Mouse (Mus musculus) CH12.LX (cell line): ENCODE measurements around the gene Ezr. TPM values are rescaled to one million over a fixed set of nuclear protein-coding genes. Genes with fewer than 3 reads are reported as not detected.

Experiments
- DNase-seq: peaks from one replicate; pipeline ENCODE4 v3.0.0-alpha.2; 2013; ENCODE audit errors: extremely low read depth
- H3K27ac ChIP-seq: 2 replicates; pipeline ENCODE4 v1.5.1; 2012; ENCODE audit warnings: low read depth, mild to moderate bottlenecking, control low read depth, moderate library complexity; ENCODE audit not compliant: insufficient read depth
- H3K27me3 ChIP-seq: replicated peaks from 2 replicates; pipeline ENCODE3; 2012; ENCODE audit warnings: inconsistent platforms
- H3K36me3 ChIP-seq, 2 experiments: replicated peaks in 1 of 2; 2 replicates each; pipeline versions ENCODE3 to v1.6.1; 2012; ENCODE audit warnings: inconsistent platforms in 1 of 2, low read length in 1 of 2, mild to moderate bottlenecking in 1 of 2, mixed read lengths in 1 of 2, moderate library complexity in 1 of 2; ENCODE audit not compliant: control insufficient read depth in 1 of 2, insufficient read depth in 1 of 2
- H3K4me1 ChIP-seq, 2 experiments: 2 replicates each; pipeline ENCODE4 v1.6.1; 2012; ENCODE audit warnings: inconsistent platforms in 1 of 2, moderate library complexity in 1 of 2; ENCODE audit not compliant: insufficient read depth in 2 of 2, control insufficient read depth in 1 of 2
- H3K4me2 ChIP-seq: 2 replicates; pipeline ENCODE4 v1.6.1; 2012; ENCODE audit warnings: low read depth, mild to moderate bottlenecking, control low read depth; ENCODE audit not compliant: poor library complexity, insufficient read depth, severe bottlenecking
- H3K4me3 ChIP-seq, 3 experiments: fragments of 150-350 bp in 1 of 3; sonication (generic) in 1 of 3; replicated peaks in 1 of 3; 2 replicates each; pipeline versions ENCODE3 to v1.5.1; 2011 to 2012; ENCODE audit warnings: low read depth in 2 of 3, low read length in 2 of 3, mild to moderate bottlenecking in 2 of 3, moderate library complexity in 2 of 3, control low read depth in 1 of 3, improper control_type of control experiment in 1 of 3, inconsistent platforms in 1 of 3, mixed read lengths in 1 of 3; ENCODE audit not compliant: poor library complexity in 1 of 3
- H3K79me2 ChIP-seq: replicated peaks from 2 replicates; pipeline ENCODE4 v1.6.1; 2012; ENCODE audit warnings: mild to moderate bottlenecking, moderate library complexity; ENCODE audit not compliant: control insufficient read depth, poor library complexity, insufficient read depth, severe bottlenecking; ENCODE audit errors: extremely low read depth
- H3K9ac ChIP-seq: 2 replicates; pipeline ENCODE4 v1.6.1; 2012; ENCODE audit warnings: low read depth, mild to moderate bottlenecking, control low read depth, moderate library complexity; ENCODE audit not compliant: insufficient read depth
- H3K9me3 ChIP-seq: replicated peaks from 2 replicates; pipeline ENCODE3; 2012; ENCODE audit warnings: low read length, inconsistent platforms, mixed read lengths
- CHD2 ChIP-seq: IDR thresholded peaks from 2 replicates; pipeline ENCODE4 v1.6.1; 2011; ENCODE audit warnings: low read length, improper control_type of control experiment
- CTCF ChIP-seq, 2 experiments: IDR thresholded peaks in 1 of 2; conservative IDR thresholded peaks in 1 of 2; 2 replicates each; pipeline ENCODE4 v1.5.1; 2011 to 2012; ENCODE audit warnings: low read depth in 2 of 2, low read length in 2 of 2, improper control_type of control experiment in 1 of 2, inconsistent platforms in 1 of 2, mild to moderate bottlenecking in 1 of 2, moderate library complexity in 1 of 2
- E2F4 ChIP-seq: IDR thresholded peaks from 2 replicates; pipeline ENCODE4 v1.6.1; 2011; ENCODE audit warnings: low read depth, low read length, improper control_type of control experiment; ENCODE audit not compliant: insufficient replicate concordance
- ELF1 ChIP-seq: IDR thresholded peaks from 2 replicates; pipeline ENCODE4 v1.6.1; 2014; ENCODE audit warnings: low read depth, mild to moderate bottlenecking, inconsistent platforms, low read length, improper control_type of control experiment
- IRF4 ChIP-seq: IDR thresholded peaks from 2 replicates; pipeline ENCODE4 v1.6.1; 2014; ENCODE audit warnings: low read depth, mild to moderate bottlenecking, inconsistent platforms, low read length, improper control_type of control experiment
- JUN ChIP-seq: IDR thresholded peaks from 2 replicates; pipeline ENCODE4 v1.6.1; 2011; ENCODE audit warnings: low read depth, mild to moderate bottlenecking, low read length, improper control_type of control experiment, moderate library complexity; ENCODE audit not compliant: insufficient read depth
- JUND ChIP-seq: conservative IDR thresholded peaks from 2 replicates; pipeline ENCODE4 v1.6.1; 2011; ENCODE audit warnings: low read depth, low read length, improper control_type of control experiment
- MXI1 ChIP-seq: IDR thresholded peaks from 2 replicates; pipeline ENCODE4 v1.6.1; 2011; ENCODE audit warnings: mild to moderate bottlenecking, low read depth, low read length, improper control_type of control experiment
- NELFE ChIP-seq: IDR thresholded peaks from 2 replicates; pipeline ENCODE4 v1.6.1; 2011; ENCODE audit warnings: low read depth, low read length, improper control_type of control experiment
- PAX5 ChIP-seq: IDR thresholded peaks from 2 replicates; pipeline ENCODE4 v1.6.1; 2012; ENCODE audit warnings: low read length, inconsistent platforms, mixed read lengths
- POLR2AphosphoS2 ChIP-seq: IDR thresholded peaks from 2 replicates; pipeline ENCODE4 v1.6.1; 2011; ENCODE audit warnings: low read depth, low read length, improper control_type of control experiment
- RAD21 ChIP-seq: IDR thresholded peaks from 2 replicates; pipeline ENCODE4 v1.6.1; 2011; ENCODE audit warnings: low read depth, mild to moderate bottlenecking, low read length, improper control_type of control experiment, moderate library complexity
- SIN3A ChIP-seq: IDR thresholded peaks from 2 replicates; pipeline ENCODE4 v1.6.1; 2012; ENCODE audit warnings: low read length, improper control_type of control experiment, inconsistent platforms
- TBP ChIP-seq: conservative IDR thresholded peaks from 2 replicates; pipeline ENCODE4 v1.6.1; 2011; ENCODE audit warnings: low read depth, low read length, improper control_type of control experiment
- TCF12 ChIP-seq: IDR thresholded peaks from 2 replicates; pipeline ENCODE4 v1.6.1; 2014; ENCODE audit warnings: low read depth, mild to moderate bottlenecking, inconsistent platforms, low read length, improper control_type of control experiment
- USF2 ChIP-seq: conservative IDR thresholded peaks from 2 replicates; pipeline ENCODE4 v1.6.1; 2011; ENCODE audit warnings: low read depth, low read length, improper control_type of control experiment
- dilution Hi-C: fragments of 300-500 bp; cut with MboI; formaldehyde crosslinking; loops from 2 replicates; pipeline ENCODE4 v1.14.3; 2020; ENCODE audit warnings: low sequenced_read_pairs; ENCODE audit not compliant: extremely low pct_unique_long_range_greater_than_20kb, extremely low pct_ligation_motif_present
- in situ Hi-C: fragments of 300-500 bp; cut with MboI; formaldehyde crosslinking; loops from 3 replicates; pipeline ENCODE4 v1.14.3; 2019; ENCODE audit warnings: low sequenced_read_pairs, low pct_ligation_motif_present, low pct_unique_long_range_greater_than_20kb, mixed read lengths
- polyA plus RNA-seq: library from polyadenylated mRNA; unstranded; fragments of >175 nt; gene quantifications from 2 replicates; pipeline ENCODE4 v1.2.1, GENCODE M21; 2012; ENCODE audit warnings: low read depth; ENCODE audit not compliant: insufficient read length
- total RNA-seq, 2 experiments: library from RNA; depleted of rRNA; stranded (reverse); fragments of 300-350 nt in 1 of 2; fragments of >200 nt in 1 of 2; gene quantifications; 2 replicates each; pipeline ENCODE4 v1.2.3; 2012 to 2014

Ezr gene
- total and polyA plus RNA-seq, 3 experiments, result 107 to 207 (median 123) TPM

- Histone ChIP-seq H3K27me3 (no peaks in the 10 kb centered on the region), H3K4me1 (peaks cover 0 to 9% of the 10 kb centered on the region in 2 experiments; a peak in 2 of 4 replicates), H3K9me3 (no peaks in the 10 kb centered on the region), H3K4me2 (no peak overlapping the region)
- no peak for DNase-seq
- dilution Hi-C loops, result no loop called here
- TF ChIP-seq IRF4 (no peak), CHD2 (no peak), TBP (no peak), RAD21 (no peak), SIN3A (no peak), CTCF (conservative IDR thresholded peaks at IDR 0.05 in 1 of 2, IDR thresholded peaks at IDR 0.05 in 1 of 2; ENCODE audit: low read depth in 2 of 2, low read length in 2 of 2) (no peak), JUND (no peak), TCF12 (no peak), JUN (no peak), ELF1 (no peak), MXI1 (no peak), E2F4 (no peak)
- TF ChIP-seq, all 38 proteins: peak for 0
- no peak overlapping the region for H3K27ac ChIP-seq
- H3K9ac ChIP-seq, result no peak overlapping the region
- H3K79me2 ChIP-seq, result no peaks in the 10 kb centered on the region
- peaks cover 83 to 93% of the 10 kb centered on the region in 2 experiments for H3K36me3 ChIP-seq
- no peak overlapping the region for H3K4me3 ChIP-seq
- in situ Hi-C loops, result no loop called here
These were observed 49.2 kb downstream of the Ezr start for GRCm38 (mm10) chr17:6733322-6733875.

GRCm38 (mm10) chr17:6732665-6733064 is 49.9 kb downstream of the Ezr start:
- no peaks in the 10 kb centered on the region for H3K9me3 ChIP-seq
- peaks cover 0 to 9% of the 10 kb centered on the region in 2 experiments; a peak in 2 of 4 replicates for H3K4me1 ChIP-seq
- in situ Hi-C loops, result no loop called here
- no peaks in the 10 kb centered on the region for H3K79me2 ChIP-seq
- H3K27ac ChIP-seq, result no peak overlapping the region
- H3K4me2 ChIP-seq, result no peak overlapping the region
- TF ChIP-seq PAX5, result no peak
- TF ChIP-seq USF2, result no peak
- no peak for TF ChIP-seq POLR2AphosphoS2
- no peak for TF ChIP-seq NELFE
- DNase-seq, result no peak
- no peaks in the 10 kb centered on the region for H3K27me3 ChIP-seq
- peaks cover 83 to 92% of the 10 kb centered on the region in 2 experiments for H3K36me3 ChIP-seq
- H3K9ac ChIP-seq, result no peak overlapping the region
- dilution Hi-C loops, result no loop called here
- no peak overlapping the region for H3K4me3 ChIP-seq
